Mouse (Mus musculus) liver, embryonic 12.5 days (tissue): ENCODE measurements around the gene Fryl. TPM values are rescaled to one million over a fixed set of nuclear protein-coding genes. Genes with fewer than 3 reads are reported as not detected.
"Not testable (repeated sequence)": the region's sequence is repeated elsewhere in the genome, so short reads cannot be mapped to it uniquely, and the experiment has no call there.

ENCODE experiments used
- ATAC-seq: fragments of 200-750 bp; cut with Nextera tagmentation; 2 replicates; pipeline ENCODE4 v1.8.0; 2017; ENCODE audit warnings: moderate number of reproducible peaks, mild to moderate bottlenecking, moderate library complexity
- H3K27ac ChIP-seq: fragments of 300-500 bp; sonication (generic); 2 replicates; pipeline ENCODE4 v1.5.1; 2016; ENCODE audit warnings: mild to moderate bottlenecking
- H3K27me3 ChIP-seq: fragments of 300-500 bp; sonication (generic); replicated peaks from 2 replicates; pipeline ENCODE4 v1.6.1; 2016; ENCODE audit warnings: mild to moderate bottlenecking, moderate library complexity
- H3K36me3 ChIP-seq: fragments of 300-500 bp; sonication (generic); 2 replicates; pipeline ENCODE4 v1.6.1; 2016; ENCODE audit warnings: mild to moderate bottlenecking, moderate library complexity
- H3K4me1 ChIP-seq: fragments of 300-500 bp; sonication (generic); 2 replicates; pipeline ENCODE4 v1.6.1; 2016
- H3K4me2 ChIP-seq: fragments of 300-500 bp; sonication (generic); 2 replicates; pipeline ENCODE4 v1.6.1; 2016; ENCODE audit warnings: mild to moderate bottlenecking, moderate library complexity
- H3K4me3 ChIP-seq: fragments of 300-500 bp; sonication (generic); 2 replicates; pipeline ENCODE4 v1.5.1; 2016; ENCODE audit warnings: mild to moderate bottlenecking, moderate library complexity
- H3K9ac ChIP-seq: fragments of 300-500 bp; sonication (generic); 2 replicates; pipeline ENCODE4 v1.6.1; 2016; ENCODE audit warnings: mild to moderate bottlenecking, moderate library complexity
- H3K9me3 ChIP-seq: fragments of 300-500 bp; sonication (generic); replicated peaks from 2 replicates; pipeline ENCODE4 v1.6.1; 2016; ENCODE audit warnings: mild to moderate bottlenecking, moderate library complexity
- WGBS: fragments of 180-500 bp; shearing (Covaris S2); methylation state at CpG from one replicate; pipeline ENCODE4 v1.1.7; 2016; ENCODE audit not compliant: insufficient replicate concordance; 5-methylcytosine and 5-hydroxymethylcytosine counted together
- polyA plus RNA-seq: library from polyadenylated mRNA; unstranded; fragments of >200 nt; fragmentation: Nextera tagmentation; extraction: Ambion mirVana; gene quantifications from 2 replicates; pipeline ENCODE4 v1.2.1, GENCODE M21; 2016

Fryl gene
- polyA plus RNA-seq, 1 experiment from 2014 or later: 46.3 TPM

- no peak overlapping the region for H3K27ac ChIP-seq
- ATAC-seq: no peak
- H3K9ac ChIP-seq: no peak overlapping the region
- 87% methylated on average over 11 of the region's 11 CpGs for WGBS
- no peaks in the 10 kb centered on the region for H3K27me3 ChIP-seq
- peaks cover 89% of the 10 kb centered on the region for H3K36me3 ChIP-seq
- H3K4me2 ChIP-seq: no peak overlapping the region
- no peak overlapping the region for H3K4me3 ChIP-seq
- no peaks in the 10 kb centered on the region for H3K9me3 ChIP-seq
- no peaks in the 10 kb centered on the region for H3K4me1 ChIP-seq
These were observed 194.8 kb downstream of the Fryl start for GRCm38 (mm10) chr5:73061506-73062155.

DNA sequence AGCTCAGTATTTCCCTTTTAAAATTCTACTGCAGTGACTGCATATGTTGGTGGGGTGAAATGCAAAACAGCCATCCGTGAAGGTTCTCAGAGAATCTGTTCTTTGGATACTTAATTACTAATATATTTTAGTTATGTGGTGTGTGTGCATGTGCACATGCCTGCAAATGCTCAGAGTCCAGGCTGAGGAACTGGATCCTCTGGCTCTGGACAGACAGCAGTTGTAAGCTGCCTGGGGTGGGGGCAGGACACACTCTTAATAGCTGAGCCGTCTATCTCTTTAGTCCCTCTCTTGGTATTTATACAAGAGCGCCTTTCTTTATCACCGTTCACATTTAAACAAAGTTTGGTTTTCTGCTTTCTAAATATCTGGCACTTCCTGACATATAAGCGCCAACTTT lies 199.5 kb downstream of the Fryl start:
- no peaks in the 10 kb centered on the region for H3K9me3 ChIP-seq
- 87% methylated on average over 5 of the region's 5 CpGs for WGBS
- H3K4me3 ChIP-seq: no peak overlapping the region
- H3K27ac ChIP-seq: no peak overlapping the region
- no peak overlapping the region for H3K9ac ChIP-seq
- ATAC-seq: no peak
- no peaks in the 10 kb centered on the region for H3K4me1 ChIP-seq
- no peak overlapping the region for H3K4me2 ChIP-seq
- H3K27me3 ChIP-seq: no peaks in the 10 kb centered on the region
- peaks cover 91% of the 10 kb centered on the region for H3K36me3 ChIP-seq

GRCm38 (mm10) chr5:73056457-73056856 lies 200.0 kb downstream of the Fryl start:
- Histone ChIP-seq H3K36me3 (peaks cover 91% of the 10 kb centered on the region), H3K4me2 (no peak overlapping the region), H3K4me1 (no peaks in the 10 kb centered on the region), H3K9me3 (no peaks in the 10 kb centered on the region), H3K27me3 (no peaks in the 10 kb centered on the region), H3K9ac (no peak overlapping the region), H3K27ac (no peak overlapping the region), H3K4me3 (no peak overlapping the region)
- WGBS: 85% methylated on average over 6 of the region's 6 CpGs
- ATAC-seq: no peak

DNA sequence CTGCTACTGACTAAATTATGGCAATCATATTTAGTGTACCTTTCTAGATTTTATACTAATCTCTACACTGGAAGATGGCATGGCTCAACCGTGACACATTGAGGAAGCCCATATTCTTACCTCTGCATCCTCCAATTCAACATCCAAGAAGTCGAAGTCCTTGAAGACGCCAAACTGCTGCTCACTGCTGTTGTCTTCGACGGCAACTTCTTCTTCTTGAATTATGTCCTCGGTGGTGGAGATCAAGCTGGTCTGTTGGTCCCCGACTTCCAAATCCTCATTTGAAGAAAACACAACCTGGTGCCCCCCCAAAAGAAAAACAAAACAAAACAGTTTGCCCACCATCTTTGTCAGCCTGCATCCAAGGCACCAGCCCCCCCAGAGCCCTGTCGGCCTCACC lies 202.5 kb downstream of the Fryl start:
- H3K4me1 ChIP-seq: no peaks in the 10 kb centered on the region
- no peak overlapping the region for H3K4me3 ChIP-seq
- peaks cover 98% of the 10 kb centered on the region for H3K36me3 ChIP-seq
- ATAC-seq: no peak
- H3K9ac ChIP-seq: no peak overlapping the region
- WGBS: 90% methylated on average over 8 of the region's 8 CpGs
- H3K27ac ChIP-seq: no peak overlapping the region
- H3K4me2 ChIP-seq: no peak overlapping the region
- H3K27me3 ChIP-seq: no peaks in the 10 kb centered on the region
- no peaks in the 10 kb centered on the region for H3K9me3 ChIP-seq

DNA sequence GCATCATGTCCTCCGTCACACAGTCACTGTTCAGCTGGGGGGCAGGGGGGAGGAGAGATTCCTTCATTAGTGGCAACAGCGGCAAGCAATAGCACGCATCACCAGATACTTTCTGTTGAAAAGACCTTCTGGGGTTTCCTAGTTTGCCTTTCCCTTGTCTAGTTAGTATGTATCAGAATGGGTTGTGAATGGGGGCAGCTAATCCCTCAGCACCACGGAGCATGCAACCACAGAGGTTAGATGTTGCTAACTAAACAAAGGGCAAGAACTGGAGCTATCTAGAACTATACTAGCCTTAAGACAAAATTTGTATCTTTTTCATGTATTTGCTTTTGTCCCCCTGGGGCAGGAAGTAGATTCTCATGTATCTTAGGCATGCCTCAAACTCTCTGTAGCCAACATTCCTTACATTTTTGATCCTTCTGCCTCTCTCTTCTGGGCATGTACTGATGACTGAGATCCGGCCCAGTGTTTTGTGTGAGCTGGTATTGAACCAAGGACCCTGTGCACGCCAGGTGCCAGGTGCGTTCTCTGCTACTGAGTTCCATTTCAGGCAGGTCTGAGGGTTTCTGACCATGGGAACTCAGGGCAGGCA lies 208.7 kb downstream of the Fryl start:
- Histone ChIP-seq H3K4me3 (no peak overlapping the region), H3K27me3 (no peaks in the 10 kb centered on the region), H3K9me3 (0 out of 2 replicates have a peak, but pooled peaks cover 4% of the 10 kb centered on the region), H3K36me3 (peaks cover 97% of the 10 kb centered on the region), H3K27ac (no peak overlapping the region), H3K9ac (no peak overlapping the region), H3K4me2 (no peak overlapping the region), H3K4me1 (no peaks in the 10 kb centered on the region)
- no peak for ATAC-seq
- WGBS: 88% methylated on average over 7 of the region's 7 CpGs

- ATAC-seq: no peak
- no peak overlapping the region for H3K9ac ChIP-seq
- H3K36me3 ChIP-seq: peaks cover 74% of the 10 kb centered on the region
- no peak overlapping the region for H3K27ac ChIP-seq
- 93% methylated on average over 2 of the region's 2 CpGs for WGBS
- no peaks in the 10 kb centered on the region for H3K27me3 ChIP-seq
- no peak overlapping the region for H3K4me3 ChIP-seq
- H3K4me2 ChIP-seq: no peak overlapping the region
- no peaks in the 10 kb centered on the region for H3K4me1 ChIP-seq
- H3K9me3 ChIP-seq: 0 out of 2 replicates have a peak, but pooled peaks cover 4% of the 10 kb centered on the region
These were observed 212.4 kb downstream of the Fryl start for GRCm38 (mm10) chr5:73044055-73044454.

- no peaks in the 10 kb centered on the region for H3K27me3 ChIP-seq
- no peaks in the 10 kb centered on the region for H3K4me1 ChIP-seq
- H3K36me3 ChIP-seq: peaks cover 90% of the 10 kb centered on the region
These were observed 223.9 kb downstream of the Fryl start for GRCm38 (mm10) chr5:73032481-73032880.

DNA sequence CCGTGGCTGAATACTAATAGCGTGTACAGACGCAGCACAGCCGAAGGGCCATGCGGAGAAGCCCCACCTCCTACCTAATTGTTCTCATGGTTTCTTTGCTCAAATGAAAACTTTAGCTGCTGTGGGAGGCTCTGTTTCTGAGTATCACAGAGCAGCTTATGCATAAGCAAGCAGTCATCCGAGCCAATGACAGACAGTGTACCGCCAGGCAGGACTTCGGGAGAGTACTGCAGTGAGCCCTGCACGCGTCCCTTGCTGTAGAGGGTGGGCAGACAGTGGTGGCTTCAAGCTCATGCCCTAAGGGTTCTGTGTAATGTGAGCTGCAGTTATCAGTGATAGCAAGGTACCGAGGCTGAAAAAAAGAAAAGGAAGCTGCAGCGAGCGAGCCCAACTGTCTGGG lies 227.8 kb downstream of the Fryl start:
- Histone ChIP-seq H3K27me3 (no peaks in the 10 kb centered on the region), H3K36me3 (peaks cover 96% of the 10 kb centered on the region), H3K4me2 (no peak overlapping the region), H3K4me3 (no peak overlapping the region), H3K9ac (no peak overlapping the region), H3K9me3 (no peaks in the 10 kb centered on the region), H3K4me1 (no peaks in the 10 kb centered on the region), H3K27ac (no peak overlapping the region)
- 78% methylated on average over 13 of the region's 13 CpGs for WGBS
- ATAC-seq: no peak

More at GRCm38 (mm10) chr5:73032481-73032880, 223.9 kb downstream of the Fryl start:
- no peaks in the 10 kb centered on the region for H3K9me3 ChIP-seq
- ATAC-seq: no peak
- H3K4me3 ChIP-seq: no peak overlapping the region
- no peak overlapping the region for H3K9ac ChIP-seq
- no peak overlapping the region for H3K27ac ChIP-seq
- H3K4me2 ChIP-seq: no peak overlapping the region
- 90% methylated on average over 11 of the region's 11 CpGs for WGBS

- Histone ChIP-seq H3K27me3 (no peaks in the 10 kb centered on the region), H3K27ac (no peak overlapping the region), H3K36me3 (peaks cover 72% of the 10 kb centered on the region), H3K9me3 (no peaks in the 10 kb centered on the region), H3K9ac (no peak overlapping the region), H3K4me3 (no peak overlapping the region), H3K4me2 (no peak overlapping the region), H3K4me1 (no peaks in the 10 kb centered on the region)
- no peak for ATAC-seq
- WGBS: 91% methylated on average over 13 of the region's 13 CpGs
These were observed 232.6 kb downstream of the Fryl start for GRCm38 (mm10) chr5:73023801-73024200.

- Histone ChIP-seq H3K27me3 (peaks cover 57% of the 10 kb centered on the region), H3K36me3 (no peaks in the 10 kb centered on the region), H3K27ac (no peak overlapping the region), H3K4me3 (no peak overlapping the region), H3K9me3 (no peaks in the 10 kb centered on the region), H3K4me1 (no peaks in the 10 kb centered on the region), H3K4me2 (no peak overlapping the region), H3K9ac (no peak overlapping the region)
- no peak for ATAC-seq
- 51% methylated on average over 9 of the region's 9 CpGs for WGBS
These were observed 241.7 kb downstream of the Fryl start for GRCm38 (mm10) chr5:73014745-73015144.

GRCm38 (mm10) chr5:73013611-73014287 lies 242.7 kb downstream of the Fryl start:
- Histone ChIP-seq H3K4me3 (peak overlapping the region; percentile 41), H3K27me3 (peaks cover 62% of the 10 kb centered on the region), H3K4me2 (peak overlapping the region; percentile 62)
- H3K36me3 ChIP-seq, H3K9ac ChIP-seq, H3K9me3 ChIP-seq, H3K27ac ChIP-seq, H3K4me1 ChIP-seq: not testable (repeated sequence)
- ATAC-seq: 0 out of 2 replicates have a peak, but pooled peaks have one; percentile 24
- 5% methylated on average over 51 of the region's 65 CpGs for WGBS

DNA sequence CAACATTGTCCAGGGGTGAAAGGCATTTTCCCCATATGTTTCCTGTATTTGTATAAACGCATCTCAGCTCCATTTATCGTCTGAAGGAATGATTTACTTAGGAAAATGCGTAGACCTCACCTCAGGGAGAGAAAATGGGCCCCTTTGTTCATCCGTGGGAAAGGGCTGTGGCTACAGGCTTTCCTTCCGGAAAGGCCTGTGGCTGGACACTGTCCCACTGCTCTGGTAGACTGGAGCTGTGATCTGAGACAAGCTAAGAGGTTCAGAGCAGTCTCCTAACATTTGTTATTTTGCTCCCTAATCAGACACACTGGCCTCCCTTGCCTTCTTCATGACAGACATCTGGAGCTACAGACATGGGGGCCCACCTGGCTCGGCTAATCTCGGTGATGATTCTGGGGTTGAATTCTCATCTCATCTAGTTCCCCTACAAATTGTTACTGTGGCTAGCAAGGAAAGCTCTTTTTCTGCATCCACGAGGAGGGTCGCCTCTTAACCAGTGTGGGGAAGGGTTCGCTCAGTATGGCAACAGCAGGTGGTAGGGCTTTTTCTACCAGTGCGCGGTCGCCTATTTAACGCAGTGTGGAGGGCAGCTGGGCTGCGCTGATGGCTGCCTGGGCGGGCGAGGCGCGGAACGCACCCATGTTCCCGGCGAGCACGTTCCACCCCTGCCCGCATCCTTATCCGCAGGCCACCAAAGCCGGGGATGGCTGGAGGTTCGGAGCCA lies 243.4 kb downstream of the Fryl start:
- not testable (repeated sequence) for H3K9ac ChIP-seq, H3K9me3 ChIP-seq, H3K4me1 ChIP-seq, H3K36me3 ChIP-seq, H3K4me3 ChIP-seq, H3K27ac ChIP-seq
- peaks cover 69% of the 10 kb centered on the region for H3K27me3 ChIP-seq
- 22% methylated on average over 23 of the region's 27 CpGs for WGBS
- ATAC-seq: 0 out of 2 replicates have a peak, but pooled peaks have one; percentile 21
- H3K4me2 ChIP-seq: peak overlapping the region; percentile 62
